46 mouse cellular contexts compared by ENCODE assay signal in genomic region chr13:55803973-55804372, GRCm38 (mm10). TPM values are rescaled to one million over a fixed set of nuclear protein-coding genes. Genes with fewer than 3 reads are reported as not detected.
"Had no signal": no experiment of that assay in that cellular context is flagged by ENCODE, and none has a peak within 500 bp of the region (broad histone marks: within the 10 kb centered on the region; RNA-seq: fewer than 3 reads in every experiment).

No protein-coding gene starts in this region.

- H3K9ac ChIP-seq: heart, embryonic 13.5 days; heart, embryonic 15.5 days; hindbrain, embryonic 12.5 days; hindbrain, embryonic 13.5 days; hindbrain, embryonic 14.5 days; hindbrain, embryonic 15.5 days; intestine, embryonic 15.5 days; kidney, embryonic 15.5 days had no signal

- H3K36me3 ChIP-seq: heart, embryonic 13.5 days; heart, embryonic 15.5 days; hindbrain, embryonic 10.5 days; hindbrain, embryonic 12.5 days; hindbrain, embryonic 13.5 days; hindbrain, embryonic 15.5 days; intestine, embryonic 15.5 days; kidney, embryonic 15.5 days had no signal

- H3K27me3 ChIP-seq: heart, embryonic 13.5 days; heart, embryonic 15.5 days; hindbrain, embryonic 12.5 days; hindbrain, embryonic 13.5 days; hindbrain, embryonic 15.5 days; intestine, embryonic 15.5 days; kidney, embryonic 15.5 days had no signal

- H3K4me3 ChIP-seq: heart, embryonic 13.5 days; heart, embryonic 15.5 days; hindbrain, embryonic 10.5 days; hindbrain, embryonic 12.5 days; hindbrain, embryonic 13.5 days; hindbrain, embryonic 15.5 days; intestine, embryonic 15.5 days; kidney, embryonic 15.5 days; layer of hippocampus, adult 2 months; left cerebral cortex, adult 2 months had no signal

- H3K9me3 ChIP-seq: hindbrain, embryonic 12.5 days; hindbrain, embryonic 13.5 days; hindbrain, embryonic 15.5 days; intestine, embryonic 15.5 days had no signal

- ATAC-seq: hindbrain, embryonic 16.5 days; hindbrain, postnatal 0 days; inflammation-experienced regulatory T-cells, adult 6 months; intestine, embryonic 15.5 days; intestine, embryonic 16.5 days; intestine, postnatal 0 days had no signal

- H3K4me1 ChIP-seq: heart, embryonic 13.5 days; heart, embryonic 15.5 days; hindbrain, embryonic 10.5 days; hindbrain, embryonic 12.5 days; hindbrain, embryonic 13.5 days; hindbrain, embryonic 15.5 days; intestine, embryonic 15.5 days; kidney, embryonic 15.5 days had no signal

- DNase-seq: heart, postnatal 10 days; heart, postnatal 14 days; heart, postnatal 36 days; heart, postnatal 4 days; kidney, adult 11 months; kidney, adult 18-20 months; kidney, adult 2 months; kidney, adult 8-10 months; kidney, adult 9 months; kidney, postnatal 10 days; kidney, postnatal 14 days; kidney, postnatal 25 days; kidney, postnatal 36 days; kidney, postnatal 4 days; layer of hippocampus, adult 9-11 months; layer of hippocampus, postnatal 36 days had no signal

- H3K27ac ChIP-seq: heart, embryonic 13.5 days; heart, embryonic 15.5 days; hindbrain, embryonic 10.5 days; hindbrain, embryonic 12.5 days; hindbrain, embryonic 13.5 days; hindbrain, embryonic 14.5 days; hindbrain, embryonic 15.5 days; hindbrain, postnatal 0 days; intestine, embryonic 15.5 days; kidney, embryonic 15.5 days; kidney, postnatal 0 days; layer of hippocampus, adult 2 months; left cerebral cortex, adult 2 months had no signal

- H3K4me2 ChIP-seq: heart, embryonic 11.5 days; heart, embryonic 13.5 days; heart, embryonic 15.5 days; hindbrain, embryonic 12.5 days; hindbrain, embryonic 13.5 days; hindbrain, embryonic 14.5 days; hindbrain, embryonic 15.5 days; intestine, embryonic 15.5 days; kidney, embryonic 15.5 days had no signal

RNA-seq across cellular contexts. Expression of gene Catsper3, which starts 19.6 kb away (rescaled TPM):
- total RNA-seq: heart, postnatal 25 days; heart, postnatal 36 days; hindbrain, postnatal 0 days; layer of hippocampus, adult 18-20 months had no signal
- polyA plus RNA-seq: heart, embryonic 14.5 days; heart, embryonic 15.5 days; hindbrain, embryonic 10.5 days; hindbrain, embryonic 11.5 days; hindbrain, embryonic 12.5 days; hindbrain, embryonic 13.5 days; hindbrain, embryonic 14.5 days; hindbrain, embryonic 15.5 days; inflammation-experienced regulatory T-cells, adult 6 months; intestine, embryonic 15.5 days; intestine, embryonic 16.5 days; kidney, embryonic 15.5 days had no signal

RNA-seq across cellular contexts. Expression of gene Pitx1, which starts 32.0 kb away (rescaled TPM):
- total RNA-seq: heart, postnatal 10 days; heart, postnatal 14 days; heart, postnatal 25 days; heart, postnatal 36 days; heart, postnatal 4 days; hematopoietic stem cell, adult 5-6 weeks; layer of hippocampus, adult 18-20 months; layer of hippocampus, adult 2 months; layer of hippocampus, adult 8-10 months; layer of hippocampus, postnatal 10 days; layer of hippocampus, postnatal 14 days; layer of hippocampus, postnatal 25 days; layer of hippocampus, postnatal 36 days; left cerebral cortex, adult 18-20 months; left cerebral cortex, adult 2 months; left cerebral cortex, adult 8-10 months had no signal
- polyA plus RNA-seq: heart, postnatal 0 days; hindbrain, embryonic 14.5 days; hindbrain, embryonic 16.5 days; hindbrain, postnatal 0 days; inflammation-experienced regulatory T-cells, adult 6 months had no signal
